Mouse (Mus musculus) embryonic fibroblast, embryonic 13.5 days (primary cell): ENCODE measurements around the gene Dhrs7.

Source experiments
- CTCF ChIP-seq: IDR thresholded peaks from 2 replicates; pipeline ENCODE4 v1.5.1; 2011; ENCODE audit warnings: mild to moderate bottlenecking, control low read depth, low read length, moderate library complexity, borderline replicate concordance; ENCODE audit not compliant: insufficient read depth
- POLR2A ChIP-seq: IDR thresholded peaks from 2 replicates; pipeline ENCODE4 v1.6.1; 2011; ENCODE audit warnings: low read depth, mild to moderate bottlenecking, control low read depth, low read length, moderate library complexity

GRCm38 (mm10) chr12:72693895-72694294 is 29.2 kb upstream of the Dhrs7 start:
- no peak for TF ChIP-seq CTCF
- TF ChIP-seq POLR2A, result no peak
